Mouse (Mus musculus): ENCODE results near the gene Aldh8a1.
A peak's percentile ranks its signal among the peaks of the same experiment; 100 is the strongest.
"Not testable (repeated sequence)": the region's sequence is repeated elsewhere in the genome, so short reads cannot be mapped to it uniquely, and the experiment has no call there.

Aldh8a1 gene

DNA sequence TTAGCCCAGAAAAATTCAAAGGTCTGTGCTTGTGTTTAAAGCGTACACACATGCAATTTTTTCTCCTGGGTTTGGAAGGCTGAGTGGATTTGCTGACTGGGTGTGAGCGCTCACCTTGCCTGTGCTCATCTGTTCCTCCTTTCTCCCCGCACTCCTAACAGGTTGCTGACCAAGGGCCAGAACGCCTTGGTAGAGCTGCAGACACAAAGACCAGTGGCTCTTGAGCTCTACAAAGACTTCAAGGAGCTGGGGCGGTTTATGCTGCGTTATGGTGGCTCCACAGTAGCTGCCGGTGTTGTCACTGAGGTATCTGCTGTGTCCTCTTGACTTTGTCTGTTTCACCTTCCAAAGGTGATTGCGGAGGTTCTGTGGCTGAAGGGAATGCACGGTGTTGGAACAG is 9.6 kb upstream of the Aldh8a1 start:
- no peak for DNase-seq (ENCODE audit: low spot score in 2 of 2)

DNA sequence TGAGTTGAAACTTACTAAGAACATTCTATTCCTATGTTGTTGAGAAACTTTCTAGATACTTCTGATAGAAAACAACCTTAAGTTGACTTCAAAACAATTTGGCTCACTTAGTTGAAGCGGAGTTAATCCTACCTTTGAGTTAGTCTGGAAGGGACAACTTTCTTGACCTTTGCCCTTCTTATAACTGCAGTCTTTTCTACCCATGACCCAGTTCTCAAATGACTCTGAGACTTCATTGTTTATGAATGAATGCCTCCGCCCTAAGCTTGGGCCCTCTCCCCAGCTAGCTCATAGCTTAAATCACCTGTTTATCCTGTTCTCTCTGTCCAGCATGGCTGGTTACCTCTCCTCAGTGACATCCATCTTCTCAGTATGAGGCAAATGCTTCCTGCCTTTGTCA is 7.5 kb upstream of the Aldh8a1 start:
- DNase-seq (ENCODE audit: low spot score in 2 of 2), result no peak

DNA sequence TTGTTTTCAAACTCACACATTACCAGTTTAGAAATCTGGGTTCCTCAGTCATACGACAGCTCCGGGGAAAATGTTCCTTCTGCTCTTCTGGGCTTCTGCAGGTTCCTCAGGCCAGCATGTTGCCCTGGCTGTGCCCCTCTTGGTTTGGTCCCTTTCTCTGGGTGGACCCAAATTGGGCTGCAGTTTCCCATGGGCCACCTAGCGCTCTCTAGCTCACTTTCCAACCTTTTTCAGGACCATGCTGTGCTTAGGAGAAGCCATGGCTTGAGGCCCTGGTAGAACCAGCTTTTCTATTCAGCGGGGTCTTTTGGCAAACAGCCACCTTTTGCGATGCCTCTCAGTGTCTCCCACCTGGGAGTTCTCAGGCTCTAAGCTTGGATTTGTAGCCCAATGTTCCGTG is 4.8 kb upstream of the Aldh8a1 start:
- DNase-seq (ENCODE audit: low spot score in 2 of 2), result no peak

DNA sequence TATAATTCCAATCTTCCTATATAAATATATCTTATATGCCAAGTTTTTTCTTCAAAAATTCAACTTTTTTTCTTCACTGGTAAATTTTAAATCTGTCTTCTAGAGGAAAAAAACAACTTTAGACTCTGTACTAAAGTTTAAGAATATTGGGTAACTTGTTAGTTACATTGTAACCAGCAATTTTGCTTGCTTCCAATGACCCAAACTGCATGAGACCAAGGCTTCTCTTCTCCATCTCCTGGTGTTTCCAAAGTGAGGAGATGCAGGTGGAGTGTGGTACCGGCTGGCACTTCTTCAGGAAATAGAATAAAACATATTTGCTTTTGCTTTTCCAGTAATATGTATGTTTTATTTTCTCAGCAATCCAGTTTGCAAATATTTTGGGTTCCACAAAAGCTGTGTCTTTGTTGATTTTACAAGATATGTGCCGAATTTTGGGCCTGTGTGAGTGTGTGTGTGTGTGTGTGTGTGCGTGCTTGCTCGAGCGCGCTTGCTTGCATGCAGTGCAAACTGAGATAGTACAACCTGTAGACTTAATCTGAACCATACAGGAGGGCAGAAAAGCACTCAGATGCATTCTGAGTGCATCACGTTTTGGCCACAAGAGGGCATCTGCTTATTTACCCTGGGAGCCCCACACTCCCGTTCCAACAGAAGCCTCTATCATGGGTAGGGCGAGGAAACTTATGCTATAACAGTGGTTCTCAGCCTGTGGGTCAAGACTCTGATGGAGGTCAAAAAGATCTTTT is 1.3 kb downstream of the Aldh8a1 start:
- no peak for DNase-seq (ENCODE audit: low spot score in 2 of 2)

DNA sequence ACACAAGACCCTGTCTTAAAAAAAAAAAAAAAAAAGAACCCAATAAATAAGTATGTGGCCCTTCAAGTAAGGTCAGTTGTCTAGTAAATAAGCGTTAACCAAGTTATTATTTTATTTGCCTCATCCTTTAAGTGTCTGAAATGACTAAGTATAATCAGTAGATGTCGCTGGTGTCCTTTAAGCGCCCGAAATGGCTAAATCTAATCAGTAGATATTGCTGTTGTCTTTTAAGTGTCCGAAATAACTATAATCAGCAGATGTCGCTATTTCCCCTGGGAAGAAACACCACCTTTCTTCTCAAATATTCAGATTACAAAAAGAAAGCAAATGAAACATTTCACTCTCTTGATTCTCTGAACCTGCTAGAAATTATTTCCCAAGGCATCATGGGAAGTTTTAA is 5.8 kb downstream of the Aldh8a1 start:
- peak; percentile 56 to 74 for DNase-seq (ENCODE audit: low spot score in 2 of 2)

DNA sequence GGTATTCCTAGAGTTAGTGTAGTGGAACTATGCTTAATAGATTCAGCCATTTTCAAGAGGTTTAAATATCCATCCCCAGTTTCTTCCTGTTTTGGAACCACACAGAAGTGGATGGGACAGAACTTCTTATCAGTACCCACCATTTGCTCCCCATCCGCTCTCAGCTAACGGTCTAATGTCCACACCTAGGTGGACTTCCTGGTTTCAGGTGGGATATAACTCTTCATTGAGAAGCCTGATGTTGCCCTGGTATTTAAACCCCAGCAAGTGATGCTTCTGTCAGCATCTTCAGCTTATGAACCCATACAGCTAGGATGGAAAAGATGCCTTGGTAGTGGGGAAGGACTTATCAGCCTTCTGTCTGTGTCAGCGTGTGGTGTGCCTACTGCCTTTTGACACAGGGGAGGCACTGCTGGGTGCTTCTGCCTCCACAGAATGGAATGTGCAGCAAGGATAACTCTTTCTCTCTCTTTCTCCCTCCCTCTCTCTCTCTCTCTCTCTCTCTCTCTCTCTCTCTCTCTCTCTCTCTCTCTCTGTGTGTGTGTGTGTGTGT is 8.1 kb downstream of the Aldh8a1 start:
- no peak for DNase-seq (ENCODE audit: low spot score in 2 of 2)

DNA sequence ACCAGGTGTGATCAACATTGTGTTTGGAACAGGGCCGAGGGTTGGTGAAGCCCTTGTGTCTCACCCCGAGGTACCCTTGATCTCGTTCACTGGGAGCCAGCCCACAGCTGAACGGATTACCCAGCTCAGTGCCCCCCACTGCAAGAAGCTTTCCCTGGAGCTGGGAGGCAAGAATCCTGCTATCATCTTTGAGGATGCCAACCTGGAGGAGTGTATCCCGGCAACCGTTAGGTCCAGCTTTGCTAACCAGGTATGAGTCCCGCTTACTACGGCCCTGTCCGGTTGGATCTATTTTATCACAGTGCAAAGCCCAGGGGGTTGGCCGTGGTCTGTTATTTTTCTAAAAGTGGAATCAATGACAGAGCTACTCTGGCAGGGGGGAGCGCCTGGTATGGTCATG is 12.0 kb downstream of the Aldh8a1 start:
- DNase-seq (ENCODE audit: low spot score in 2 of 2), result no peak

DNA sequence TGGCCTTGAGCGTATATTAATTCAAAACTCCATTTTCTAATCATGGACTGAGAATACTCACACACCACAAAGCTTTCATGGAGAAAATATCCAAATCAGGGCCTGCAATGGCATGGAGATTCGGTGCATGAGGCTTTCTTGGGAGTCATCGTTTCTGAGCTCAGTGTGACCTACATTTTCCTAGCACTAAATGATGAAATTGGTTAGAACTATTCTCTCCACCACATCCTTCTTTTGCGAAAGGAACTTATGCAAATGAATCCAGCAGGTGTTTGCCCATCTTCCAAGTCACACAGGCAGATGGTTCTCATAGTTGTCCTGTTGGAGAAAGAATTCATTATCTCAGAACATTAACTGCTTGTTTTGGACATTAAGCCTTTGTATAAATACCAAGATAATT is 13.3 kb downstream of the Aldh8a1 start:
- DNase-seq (ENCODE audit: low spot score in 2 of 2), result no peak

DNA sequence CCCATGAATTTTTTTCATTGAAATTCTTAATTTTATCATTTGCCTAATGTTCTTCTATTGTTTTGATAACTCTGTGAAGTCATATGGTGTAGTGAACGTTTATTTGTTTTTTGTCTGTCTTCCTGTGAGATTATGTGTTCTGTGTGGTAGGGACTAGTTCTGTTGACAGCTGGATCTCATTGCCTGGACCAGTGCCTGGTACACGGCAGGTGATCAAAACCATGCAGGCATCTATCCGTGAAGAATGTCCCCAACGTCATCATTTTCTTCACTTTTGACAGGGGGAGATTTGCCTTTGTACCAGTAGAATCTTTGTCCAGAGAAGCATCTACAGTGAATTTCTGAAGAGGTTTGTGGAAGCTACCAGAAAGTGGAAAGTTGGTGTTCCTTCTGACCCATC is 14.2 kb downstream of the Aldh8a1 start:
- no peak for DNase-seq (ENCODE audit: low spot score in 2 of 2)

DNA sequence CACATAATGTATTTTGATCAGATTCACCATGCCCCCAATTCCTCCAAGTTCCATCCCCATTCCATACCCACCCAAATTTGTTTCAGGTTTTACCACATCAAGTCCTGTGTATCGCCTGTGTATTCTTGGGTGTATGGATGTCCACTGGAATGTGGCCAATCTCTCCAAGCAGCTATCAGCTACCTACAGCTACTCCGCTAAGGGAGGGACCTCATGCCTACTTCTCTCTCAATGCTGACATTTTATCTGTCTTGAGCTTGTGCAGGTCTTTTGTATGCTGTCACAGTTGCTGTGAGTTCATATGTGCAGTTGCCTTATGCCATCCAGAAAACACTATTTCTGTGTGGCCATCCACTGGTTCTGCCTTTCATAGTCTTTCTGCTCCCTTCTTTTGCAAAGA is 16.3 kb downstream of the Aldh8a1 start:
- DNase-seq (ENCODE audit: low spot score in 2 of 2), result no peak

DNA sequence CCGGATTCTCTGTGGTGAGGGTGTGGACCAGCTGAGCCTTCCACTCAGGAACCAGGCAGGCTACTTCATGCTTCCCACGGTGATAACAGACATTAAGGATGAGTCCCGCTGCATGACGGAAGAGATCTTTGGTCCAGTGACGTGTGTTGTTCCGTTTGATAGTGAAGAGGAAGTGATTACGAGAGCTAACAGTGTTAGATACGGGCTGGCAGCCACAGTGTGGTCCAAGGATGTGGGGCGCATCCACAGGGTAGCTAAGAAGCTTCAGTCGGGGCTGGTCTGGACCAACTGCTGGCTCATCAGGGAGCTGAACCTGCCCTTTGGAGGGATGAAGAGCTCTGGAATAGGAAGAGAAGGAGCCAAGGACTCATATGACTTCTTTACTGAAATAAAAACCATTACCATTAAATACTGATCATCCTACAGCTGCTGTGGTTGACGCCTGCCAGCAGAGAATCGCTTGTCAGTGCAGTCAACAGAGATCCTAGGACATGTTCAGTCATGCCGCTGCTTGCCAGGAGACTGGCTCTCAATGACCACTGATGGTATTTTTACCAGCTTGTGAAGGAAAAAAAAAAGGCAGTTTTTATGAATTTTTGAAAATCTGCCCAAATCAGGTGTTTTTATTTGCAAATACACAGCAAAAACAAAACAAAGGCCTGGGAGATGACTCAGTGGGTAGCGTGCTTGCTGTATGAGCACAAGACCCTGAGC is 18.5 kb downstream of the Aldh8a1 start:
- no peak for DNase-seq (ENCODE audit: low spot score in 2 of 2)

DNA sequence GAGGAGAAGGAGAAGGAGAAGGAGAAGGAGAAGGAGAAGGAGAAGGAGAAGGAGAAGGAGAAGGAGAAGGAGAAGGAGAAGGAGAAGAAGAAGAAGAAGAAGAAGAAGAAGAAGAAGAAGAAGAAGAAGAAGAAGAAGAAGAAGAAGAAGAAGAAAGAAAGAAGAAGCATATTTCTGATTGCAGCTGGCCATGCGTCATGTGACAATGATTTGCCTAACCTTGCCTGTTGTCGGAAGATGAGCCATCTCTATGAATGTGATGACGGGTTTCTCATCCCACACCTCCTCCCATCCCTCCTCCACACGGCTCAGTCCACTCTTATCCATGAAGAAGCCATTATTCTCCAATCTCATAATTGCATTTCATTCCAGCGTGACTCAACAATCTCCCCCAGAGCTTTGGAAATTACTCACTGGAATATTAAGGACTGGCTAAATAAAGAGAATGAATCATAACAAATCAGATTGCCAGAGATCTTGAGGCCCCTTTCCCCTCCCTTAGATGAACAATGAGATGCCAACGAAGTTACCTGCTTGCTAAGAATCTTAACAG is 21.9 kb downstream of the Aldh8a1 start:
- not testable (repeated sequence) for DNase-seq (ENCODE audit: low spot score in 2 of 2)

DNA sequence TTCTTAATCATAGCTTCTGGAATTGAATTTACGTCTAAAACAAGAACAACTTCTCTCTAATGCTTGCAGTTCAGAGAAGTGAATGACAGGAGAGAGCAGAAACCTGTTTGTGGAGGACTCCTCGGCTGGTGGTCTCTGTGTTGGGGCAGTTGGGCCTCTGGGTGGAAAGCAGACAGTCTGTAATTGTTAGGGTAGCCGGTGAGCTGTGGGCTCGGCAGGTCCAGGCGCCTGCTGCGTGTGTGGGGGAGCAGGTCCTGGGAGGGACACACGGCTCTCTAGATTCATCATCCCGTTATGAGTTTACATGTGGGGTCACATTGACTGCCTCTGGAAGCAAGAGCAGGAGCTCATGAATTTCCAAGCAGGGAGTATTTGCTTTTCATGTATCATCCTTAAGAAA is 22.5 kb downstream of the Aldh8a1 start:
- no peak for DNase-seq (ENCODE audit: low spot score in 2 of 2)

DNA sequence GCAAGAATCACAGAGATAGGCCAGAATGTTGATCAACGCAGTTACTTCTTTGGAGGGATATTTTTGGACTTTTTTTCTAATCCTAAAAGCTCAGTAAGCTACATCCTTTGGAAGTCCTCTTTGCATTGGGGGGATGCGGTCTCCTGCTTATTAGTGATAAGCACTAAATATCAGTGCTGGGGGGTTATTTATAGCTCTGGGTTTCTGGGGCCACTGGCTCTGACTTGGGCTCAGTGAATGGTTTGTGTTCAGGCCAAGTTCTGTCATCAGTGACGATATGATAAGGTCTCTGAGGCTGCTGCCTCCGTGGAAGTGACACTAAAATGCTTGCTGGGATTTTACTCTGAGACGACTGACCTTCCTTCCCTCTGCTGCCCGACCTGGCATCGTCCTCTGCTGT is 22.9 kb downstream of the Aldh8a1 start:
- no peak for DNase-seq (ENCODE audit: low spot score in 2 of 2)

DNA sequence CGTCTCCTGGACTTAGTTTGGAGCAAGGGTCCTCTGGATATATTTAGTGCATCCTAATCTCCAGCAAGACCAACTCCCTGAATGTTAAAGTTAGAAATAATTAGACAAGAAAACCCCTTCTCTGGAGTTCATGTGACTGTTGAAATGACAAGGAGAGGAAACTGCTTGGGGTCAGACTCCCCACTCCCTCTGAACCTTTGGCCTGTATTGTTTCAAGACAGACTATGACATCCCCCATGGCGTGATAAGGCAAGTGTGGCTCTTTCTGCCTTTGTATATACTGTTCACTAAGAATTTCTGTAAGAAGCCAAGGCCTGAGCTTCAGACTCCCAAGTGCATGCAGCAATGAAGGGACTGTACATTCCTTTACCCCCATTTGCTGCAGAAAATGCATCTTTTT is 23.4 kb downstream of the Aldh8a1 start:
- no peak for DNase-seq (ENCODE audit: low spot score in 2 of 2)

DNA sequence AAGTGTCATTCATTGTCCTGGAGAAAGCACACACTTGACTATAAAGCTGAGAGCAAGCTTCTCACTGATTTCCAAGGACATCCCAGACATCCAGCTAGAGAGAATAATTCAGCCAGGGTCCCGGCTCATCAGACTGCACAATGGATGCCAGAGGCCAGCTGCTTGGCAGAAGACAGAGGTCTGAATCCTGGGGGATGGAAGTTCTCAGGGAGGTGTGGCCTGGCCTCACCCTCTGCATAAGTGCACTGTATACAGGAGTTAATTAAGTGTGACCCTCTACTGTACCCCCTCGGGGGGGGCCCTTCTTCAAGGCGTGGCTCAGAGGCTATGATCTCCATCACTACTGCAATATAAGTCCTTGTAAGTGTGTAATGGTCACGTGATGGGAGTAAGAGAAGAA is 24.2 kb downstream of the Aldh8a1 start:
- no peak for DNase-seq (ENCODE audit: low spot score in 2 of 2)

DNA sequence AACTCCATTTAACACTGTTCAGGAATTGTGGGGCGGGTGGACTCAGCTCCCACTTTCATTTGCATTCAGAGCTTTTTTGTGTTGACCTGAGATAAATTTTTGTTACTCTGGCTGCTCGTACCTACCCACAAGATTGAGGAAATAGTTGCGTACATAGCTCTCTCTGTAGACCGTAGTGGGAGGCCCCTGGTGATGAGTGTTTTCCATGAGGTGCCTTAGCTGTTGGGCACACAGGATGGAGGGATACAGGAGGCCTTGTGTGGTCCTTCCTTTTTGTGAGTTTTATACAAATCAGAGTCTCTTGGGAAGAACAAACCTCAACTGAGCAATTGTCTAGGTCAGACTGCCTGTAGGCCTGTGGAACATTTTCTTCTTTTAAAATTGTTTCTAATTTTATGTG is 27.7 kb downstream of the Aldh8a1 start:
- DNase-seq (ENCODE audit: low spot score in 2 of 2), result no peak

DNA sequence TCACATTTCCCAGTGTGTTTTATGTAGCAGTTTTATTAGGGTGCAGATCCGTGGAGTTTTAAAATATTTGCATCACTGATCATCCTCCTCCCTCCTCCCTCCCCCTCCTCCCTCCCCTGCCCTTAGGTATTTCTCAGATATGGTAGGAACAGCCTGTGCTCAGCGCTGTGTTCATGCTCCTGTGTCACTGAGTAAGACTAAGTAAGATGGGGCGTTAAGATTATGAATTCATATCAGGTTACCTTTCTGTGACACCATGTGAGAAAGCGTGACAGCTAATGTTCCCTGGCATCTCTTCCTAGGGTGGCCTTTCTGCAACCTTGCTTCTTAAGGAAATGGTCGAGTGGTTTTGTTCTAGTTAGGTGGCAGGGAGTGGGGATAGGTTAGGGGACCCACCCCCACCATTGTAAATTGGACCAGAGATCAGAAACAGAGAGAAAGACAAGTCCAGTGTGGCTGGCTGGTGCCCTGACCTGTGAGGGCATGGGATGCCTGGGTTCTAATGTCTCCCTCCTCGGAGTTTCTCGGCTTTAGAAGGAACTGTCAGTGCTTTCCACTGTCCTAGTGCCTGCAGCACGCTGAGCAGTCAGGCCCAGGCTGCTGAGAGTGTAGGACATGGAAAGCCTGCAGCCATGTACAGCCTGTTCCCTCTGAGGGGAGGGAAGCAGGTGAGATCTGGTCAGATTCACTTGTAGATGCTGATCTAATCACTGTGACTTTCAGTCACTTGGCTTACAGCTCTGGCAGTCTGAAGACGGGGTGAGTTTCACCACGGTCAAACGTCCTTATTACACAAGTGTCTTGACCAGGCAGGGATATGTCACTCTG is 28.8 kb downstream of the Aldh8a1 start:
- DNase-seq (ENCODE audit: low spot score in 2 of 2), result no peak

DNA sequence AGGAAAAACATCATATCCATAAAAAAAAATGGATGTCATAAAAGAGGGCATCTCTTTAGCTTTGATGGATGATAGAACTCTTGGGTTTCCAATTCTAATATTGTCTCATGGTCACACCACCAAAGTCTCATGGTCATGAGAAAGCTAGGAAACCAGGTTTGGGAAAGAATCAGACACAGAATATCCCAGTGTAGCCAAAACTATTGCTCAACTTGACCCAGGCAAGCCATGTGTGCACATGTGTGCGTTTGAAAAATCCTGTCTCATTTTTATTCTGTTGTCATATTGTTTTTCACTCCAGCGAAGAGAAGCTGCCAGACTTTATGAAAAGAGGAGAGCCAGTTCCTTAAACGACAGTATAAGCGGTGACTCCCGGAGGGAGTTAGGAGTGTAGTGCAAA is 33.6 kb downstream of the Aldh8a1 start:
- no peak for DNase-seq (ENCODE audit: low spot score in 2 of 2)

DNA sequence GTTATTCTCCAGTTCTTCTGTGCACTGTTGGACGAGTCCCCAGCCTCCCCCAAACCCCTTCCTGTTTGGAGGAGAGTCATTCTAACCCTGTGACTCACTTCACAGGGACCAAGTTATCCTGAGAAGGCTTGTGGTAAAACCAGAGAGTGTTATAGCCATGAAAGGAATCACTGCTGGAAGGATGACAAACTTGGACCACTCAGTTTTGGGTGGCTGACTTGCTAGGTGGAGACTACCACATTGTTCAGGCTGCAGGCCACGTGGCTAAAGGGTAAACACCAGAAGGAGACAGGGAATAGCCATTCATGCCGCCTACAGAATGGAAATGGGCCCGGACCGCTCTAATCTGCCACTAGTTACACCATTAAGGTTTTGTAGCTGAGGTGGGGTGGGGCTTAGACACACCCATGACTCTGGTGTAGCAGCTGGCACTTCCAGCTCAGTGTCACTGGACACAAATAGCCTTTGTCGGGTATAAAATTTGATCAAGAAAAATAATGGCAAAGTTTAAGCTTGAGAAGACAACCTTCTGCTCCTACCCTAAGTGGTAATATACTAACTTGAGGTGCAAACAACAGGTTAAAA is 34.6 kb downstream of the Aldh8a1 start:
- DNase-seq (ENCODE audit: low spot score in 2 of 2), result no peak

DNA sequence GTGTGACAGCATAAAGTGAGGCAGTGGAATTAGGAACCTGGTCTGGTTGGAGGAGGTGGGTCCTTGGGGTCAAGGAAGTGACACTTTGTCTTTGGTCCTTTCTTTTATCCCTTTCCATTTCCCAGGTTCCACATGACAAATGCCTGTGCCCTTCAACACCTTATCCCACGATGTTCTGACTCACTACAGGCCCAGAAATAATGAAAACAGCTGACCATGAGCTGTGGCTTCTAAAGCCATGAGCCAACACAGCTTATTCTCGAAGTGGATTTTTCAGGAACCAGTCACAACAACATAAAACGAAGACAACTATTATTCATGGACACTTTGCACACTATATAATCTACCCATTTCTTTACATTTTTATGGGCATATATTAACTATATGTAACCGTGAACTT is 37.9 kb downstream of the Aldh8a1 start:
- no peak for DNase-seq (ENCODE audit: low spot score in 2 of 2)

DNA sequence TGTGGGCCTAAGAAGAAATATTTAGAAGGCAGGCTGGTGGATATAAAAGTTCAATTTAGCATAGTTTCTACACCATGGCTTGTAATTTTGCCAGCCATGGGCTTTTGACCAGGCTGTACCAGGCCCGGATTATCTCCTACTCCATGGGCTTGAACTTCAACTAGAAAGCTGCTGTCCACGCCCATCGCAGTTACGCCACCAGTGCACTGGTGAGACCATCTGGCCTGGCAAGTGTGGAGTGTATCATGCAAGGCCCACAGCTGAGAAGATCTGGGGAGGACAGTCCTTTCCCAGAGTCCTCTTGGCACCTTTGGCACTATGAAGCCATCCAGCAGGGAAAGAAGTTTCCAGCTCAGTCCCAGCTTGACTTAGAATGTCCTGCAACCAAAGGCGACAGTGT is 39.1 kb downstream of the Aldh8a1 start:
- DNase-seq (ENCODE audit: low spot score in 2 of 2), result no peak
